Mouse (Mus musculus) urinary bladder, postnatal 25 days (tissue): Measurements from ENCODE around the gene Cnnm4.
A peak's percentile ranks its signal among the peaks of the same experiment; 100 is the strongest.

Experiments used
- DNase-seq: peaks from one replicate; pipeline ENCODE4 v3.0.0; 2022; ENCODE audit warnings: low spot score

Cnnm4 gene

DNA sequence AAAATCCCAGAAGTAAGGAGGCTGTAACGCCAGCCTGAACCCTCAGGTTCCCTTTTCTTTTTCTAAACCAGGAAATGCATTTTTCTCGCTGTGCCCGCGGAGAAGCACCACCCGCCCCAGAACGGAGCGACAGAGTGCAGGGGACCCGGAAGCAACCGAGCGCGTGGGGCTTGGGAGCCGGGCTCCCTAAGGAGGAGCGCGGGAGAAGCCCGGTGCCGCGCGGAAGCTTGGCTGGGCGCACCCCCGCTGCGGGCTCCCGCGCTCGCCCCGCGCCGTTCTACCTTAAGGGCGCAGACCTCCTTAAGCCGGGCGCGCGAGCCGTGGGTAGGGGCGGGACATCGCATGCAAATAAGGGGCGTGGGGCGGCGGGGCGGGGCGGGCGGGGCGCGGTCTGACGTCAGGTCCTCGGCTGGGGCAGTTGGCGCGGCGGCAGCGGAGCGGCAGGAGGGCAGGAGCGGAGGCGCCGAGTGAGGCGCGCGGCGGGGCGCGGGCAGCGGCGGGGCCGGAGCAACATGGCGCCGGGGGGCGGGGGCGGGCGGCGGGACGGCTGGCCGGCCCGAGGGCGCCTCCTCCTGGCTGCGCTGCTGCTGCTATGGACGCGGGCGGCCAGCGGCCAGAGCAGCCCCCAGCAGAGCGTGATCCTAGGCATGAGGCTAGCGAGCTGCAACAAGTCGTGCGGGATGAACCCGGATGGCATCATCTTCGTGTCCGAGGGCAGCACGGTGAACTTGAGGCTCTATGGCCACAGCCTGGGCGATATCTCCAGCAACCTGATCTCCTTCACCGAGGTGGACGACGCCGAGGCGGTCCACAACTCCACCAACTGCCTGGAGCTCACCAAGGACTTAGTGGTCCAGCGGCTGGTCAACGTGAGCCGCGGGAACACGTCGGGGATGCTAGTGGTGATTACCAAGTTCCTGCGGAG lies at the start of gene Cnnm4:
TSS of gene Cnnm4 (plus strand) at position 440 of the 925 bp plus-strand sequence.
- DNase-seq: peak; percentile 76

DNA sequence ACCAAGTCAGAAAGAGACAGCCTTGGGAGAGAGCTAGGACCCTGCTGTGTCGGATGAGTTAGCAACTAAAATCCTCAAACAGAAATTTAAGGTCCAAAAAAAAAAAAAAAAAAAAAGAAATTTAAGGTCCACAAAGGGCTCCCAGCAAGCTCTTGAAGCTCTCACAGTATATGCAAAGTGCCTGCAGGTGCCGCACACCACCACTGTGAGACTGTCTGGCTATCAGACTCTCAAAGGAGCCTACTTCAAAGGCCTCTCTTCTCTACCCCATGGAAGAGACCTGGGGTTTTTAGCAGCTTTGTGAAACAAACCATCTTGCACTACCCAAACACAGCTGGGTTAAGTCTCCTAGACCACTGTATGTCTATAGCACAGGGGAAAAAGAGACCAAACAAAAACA lies 41.9 kb upstream of the Cnnm4 start:
- DNase-seq: no peak

- DNase-seq: no peak
Observed at GRCm38 (mm10) chr1:36432999-36433398, 38.4 kb upstream of the Cnnm4 start.

DNA sequence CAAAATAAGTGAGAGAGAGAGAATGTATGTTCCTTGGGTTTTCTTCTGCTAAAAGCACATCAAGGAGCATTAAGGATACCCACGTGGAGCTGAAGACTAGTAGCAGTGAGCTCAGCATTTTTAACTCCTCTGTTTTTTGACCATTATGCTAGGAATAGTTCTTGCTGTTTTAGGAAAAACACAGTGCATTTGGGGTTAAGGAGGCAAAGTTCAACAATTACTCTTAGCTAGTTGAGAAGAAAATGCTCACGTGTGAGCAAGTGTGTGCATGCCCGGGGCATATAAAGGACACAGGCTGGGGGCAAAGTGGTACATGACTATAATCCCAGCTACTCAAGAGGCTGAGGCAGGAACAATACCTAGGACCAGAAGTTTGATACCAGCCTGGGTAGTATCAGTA lies 37.8 kb upstream of the Cnnm4 start:
- no peak for DNase-seq

DNA sequence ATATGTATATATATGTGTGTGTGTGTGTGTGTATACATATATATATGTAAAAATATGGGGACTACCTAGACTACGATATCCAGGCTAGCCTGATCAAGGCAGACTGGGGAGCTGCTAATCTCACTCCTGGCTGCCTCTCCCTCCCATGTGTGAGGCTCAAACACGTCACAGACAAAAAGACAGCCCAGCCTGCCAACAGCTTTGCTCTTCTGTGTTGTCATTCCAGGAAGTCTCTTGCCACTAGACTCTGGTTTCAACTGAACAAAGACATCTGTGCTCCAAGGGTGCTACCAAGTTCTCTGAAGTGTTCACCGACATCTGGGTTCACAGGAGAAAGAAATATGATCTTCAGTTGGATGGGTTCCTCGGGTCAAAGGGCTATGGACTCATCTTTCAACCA lies 36.3 kb upstream of the Cnnm4 start:
- no peak for DNase-seq

DNA sequence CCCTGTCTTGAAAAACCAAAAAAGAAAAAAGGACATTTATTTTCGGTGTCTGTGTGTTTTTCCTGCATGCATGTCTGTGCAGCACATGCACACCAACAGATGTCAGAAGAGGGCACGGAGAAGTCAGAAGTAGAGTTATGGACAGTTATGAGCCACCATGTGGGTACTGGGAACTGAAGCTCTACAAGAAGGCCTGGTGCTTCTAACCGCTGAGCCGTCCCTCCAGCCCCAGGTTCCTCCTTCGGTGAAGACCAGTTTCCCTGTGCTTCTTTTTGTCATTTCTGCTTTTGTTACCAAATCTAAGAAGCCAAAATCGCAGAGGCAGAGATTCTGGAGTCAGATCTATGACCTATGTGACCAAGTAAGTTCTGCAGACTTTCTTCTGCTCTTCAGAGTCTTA lies 34.9 kb upstream of the Cnnm4 start:
- no peak for DNase-seq

DNA sequence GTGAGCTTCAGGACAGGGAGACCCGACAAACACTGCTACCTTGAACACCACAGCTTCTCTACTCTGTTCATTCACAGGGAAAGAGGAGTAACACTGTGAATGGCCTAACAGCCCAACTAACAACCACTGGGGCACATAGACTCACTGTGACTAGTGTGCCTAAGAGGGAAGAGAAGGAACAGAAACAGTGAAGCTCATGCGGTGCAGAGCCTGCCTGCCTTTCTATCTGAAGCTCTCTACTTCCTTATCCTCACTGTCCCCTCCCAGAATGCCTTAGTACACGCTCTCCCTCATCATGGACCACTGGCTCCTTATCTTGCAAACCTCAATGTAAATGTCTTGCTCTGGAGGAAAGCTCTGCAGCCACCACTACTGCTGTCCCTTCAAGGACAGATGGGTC lies 34.2 kb upstream of the Cnnm4 start:
- no peak for DNase-seq

DNA sequence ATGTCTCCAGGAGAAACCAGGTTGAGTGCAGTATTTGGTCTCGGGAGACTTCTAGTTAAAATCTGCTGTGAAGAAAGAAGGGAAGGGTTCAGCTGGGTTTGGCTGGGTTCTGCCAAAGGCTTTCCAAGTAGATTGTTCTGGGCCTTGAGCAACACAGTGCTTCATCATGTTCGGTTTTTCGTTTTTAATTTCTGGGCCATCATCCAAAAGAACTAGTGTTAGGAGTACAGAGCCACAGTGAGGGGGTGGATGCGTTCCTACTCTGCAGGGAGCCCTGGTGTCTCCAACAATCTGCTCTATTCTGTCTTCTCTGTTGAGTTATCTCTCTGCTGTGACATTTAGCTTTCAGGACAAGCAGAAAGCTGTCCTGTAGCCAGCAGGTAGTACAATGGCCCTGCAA lies 30.3 kb upstream of the Cnnm4 start:
- no peak for DNase-seq

- DNase-seq: peak; percentile 91
Observed at GRCm38 (mm10) chr1:36444471-36445464, 26.7 kb upstream of the Cnnm4 start, which contains the start of gene Lman2l. Gene Lman2l, minus strand, starts transcription at chr1:36445271.

GRCm38 (mm10) chr1:36445508-36445907 lies 25.9 kb upstream of the Cnnm4 start:
- no peak for DNase-seq

DNA sequence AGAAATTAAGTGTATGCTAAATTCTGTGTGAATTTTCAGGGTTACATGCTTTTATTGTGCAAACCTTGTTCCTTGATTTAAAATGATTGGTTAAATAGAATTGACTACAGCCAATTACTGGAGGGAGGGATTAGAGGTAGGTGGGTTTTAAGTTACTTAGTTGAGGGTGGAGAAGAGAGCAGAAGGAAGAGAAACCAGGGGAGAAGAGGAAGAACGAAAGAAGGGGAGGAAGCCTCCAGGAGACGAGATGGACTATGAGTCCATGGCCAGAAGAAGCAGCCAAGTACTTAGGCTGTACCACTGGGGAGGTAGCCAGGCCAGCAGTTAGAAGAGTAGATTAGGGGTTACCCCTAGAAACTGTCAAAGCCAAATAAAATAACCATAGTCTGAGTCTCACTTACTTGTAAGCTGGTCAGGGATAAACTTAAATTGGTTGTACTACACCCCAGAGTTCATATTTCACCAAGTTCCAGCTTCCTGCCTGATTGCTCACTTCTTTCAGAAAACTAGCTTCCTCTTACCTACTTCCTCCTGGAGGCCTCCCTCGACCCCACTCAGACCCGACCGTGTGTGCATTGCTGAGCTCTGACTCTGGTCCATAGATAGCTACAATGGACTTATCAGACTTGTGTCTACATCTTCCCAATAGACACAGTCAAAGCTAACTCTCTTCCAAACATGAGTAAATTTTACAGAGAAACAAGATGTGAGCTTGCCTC lies 25.2 kb upstream of the Cnnm4 start:
- DNase-seq: no peak

DNA sequence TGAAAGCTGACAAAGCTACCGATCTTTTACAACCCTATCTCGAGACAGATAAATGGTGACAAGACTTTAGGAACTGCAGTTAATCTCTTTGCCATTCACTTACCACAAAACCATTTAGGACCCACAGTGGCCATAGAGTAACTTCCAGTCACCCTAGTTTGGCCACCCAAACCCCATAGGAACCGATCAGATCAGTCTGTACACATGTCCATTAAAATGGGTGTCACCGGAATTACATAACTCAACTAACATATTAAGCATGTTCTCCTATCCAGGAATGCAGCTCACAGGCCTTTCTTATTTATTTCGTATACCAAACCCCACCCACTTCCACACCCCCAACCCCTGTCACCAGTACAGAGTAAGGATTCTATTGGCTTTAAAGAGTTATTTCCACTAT lies 24.6 kb upstream of the Cnnm4 start:
- no peak for DNase-seq

GRCm38 (mm10) chr1:36454055-36454815 lies 17.2 kb upstream of the Cnnm4 start:
- no peak for DNase-seq

DNA sequence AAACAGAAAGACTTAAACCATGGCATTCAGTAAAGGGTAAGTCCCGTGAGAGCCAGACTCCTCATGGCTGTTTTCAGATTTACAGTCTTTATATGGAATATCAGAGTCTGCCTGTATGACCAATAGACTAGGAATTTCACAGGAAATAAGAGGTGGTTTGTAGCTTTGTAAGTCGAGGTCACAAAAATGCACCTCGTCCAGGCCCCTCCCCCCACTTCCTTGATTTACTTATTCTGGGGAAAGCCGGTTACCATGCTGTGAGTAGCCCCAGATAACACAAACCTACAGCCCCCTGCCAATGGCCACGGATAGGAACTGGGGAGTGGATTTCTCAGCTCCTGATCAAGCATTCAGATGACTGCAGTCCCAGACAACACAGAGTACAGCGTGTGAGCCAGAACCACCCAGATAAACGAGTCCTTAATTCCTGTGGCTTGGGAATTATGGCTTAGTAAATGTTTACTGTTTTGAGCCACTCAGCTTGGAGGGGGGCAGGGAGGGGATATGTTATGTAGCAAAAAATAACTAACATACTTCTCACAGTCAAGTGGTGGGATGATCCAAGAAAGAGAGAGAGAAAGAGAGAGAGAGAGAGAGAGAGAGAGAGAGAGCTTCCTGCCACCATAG lies 13.9 kb upstream of the Cnnm4 start:
- no peak for DNase-seq

- DNase-seq: no peak
Observed at GRCm38 (mm10) chr1:36458169-36458568, 13.3 kb upstream of the Cnnm4 start.

GRCm38 (mm10) chr1:36461829-36462228 lies 9.6 kb upstream of the Cnnm4 start:
- no peak for DNase-seq

GRCm38 (mm10) chr1:36465641-36466160 lies 5.7 kb upstream of the Cnnm4 start:
- no peak for DNase-seq

GRCm38 (mm10) chr1:36467446-36467845 lies 4.0 kb upstream of the Cnnm4 start:
- no peak for DNase-seq

GRCm38 (mm10) chr1:36469811-36470444 lies 1.5 kb upstream of the Cnnm4 start:
- no peak for DNase-seq

- no peak for DNase-seq
Observed at GRCm38 (mm10) chr1:36472106-36472440, 653 bp downstream of the Cnnm4 start.
